Mouse (Mus musculus) forebrain, embryonic 14.5 days (tissue): ENCODE data around the gene Rfxank. TPM values are rescaled to one million over a fixed set of nuclear protein-coding genes. Genes with fewer than 3 reads are reported as not detected.

ENCODE experiments used
- ATAC-seq: fragments of 200-750 bp; cut with Nextera tagmentation; 2 replicates; pipeline ENCODE4 v1.8.0; 2017; ENCODE audit warnings: mild to moderate bottlenecking, moderate library complexity
- DNase-seq: peaks from one replicate; pipeline ENCODE4 v3.0.0-alpha.2; 2015; ENCODE audit warnings: low spot score
- H3K27ac ChIP-seq: fragments of 300-500 bp; sonication (generic); 2 replicates; pipeline ENCODE4 v1.5.1; 2014; ENCODE audit warnings: low read depth, mild to moderate bottlenecking, control low read depth, low read length, moderate library complexity
- H3K27me3 ChIP-seq: fragments of 300-500 bp; sonication (generic); replicated peaks from 2 replicates; pipeline ENCODE4 v1.6.1; 2014; ENCODE audit warnings: low read length, control low read depth, mixed read lengths; ENCODE audit not compliant: control insufficient read depth, insufficient read depth
- H3K36me3 ChIP-seq: fragments of 300-500 bp; sonication (generic); 2 replicates; pipeline ENCODE4 v1.6.1; 2014; ENCODE audit warnings: low read length, control low read depth; ENCODE audit not compliant: control insufficient read depth, insufficient read depth
- H3K4me1 ChIP-seq: fragments of 300-500 bp; sonication (generic); 2 replicates; pipeline ENCODE4 v1.6.1; 2014; ENCODE audit warnings: antibody characterized with exemption, low read length, control low read depth; ENCODE audit not compliant: control insufficient read depth, insufficient read depth
- H3K4me2 ChIP-seq: fragments of 300-500 bp; sonication (generic); 2 replicates; pipeline ENCODE4 v1.6.1; 2014; ENCODE audit warnings: mild to moderate bottlenecking, control low read depth, low read length
- H3K4me3 ChIP-seq: fragments of 300-500 bp; sonication (generic); 2 replicates; pipeline ENCODE4 v1.5.1; 2014; ENCODE audit warnings: low read depth, low read length, control low read depth
- H3K9ac ChIP-seq: fragments of 300-500 bp; sonication (generic); 2 replicates; pipeline ENCODE4 v1.6.1; 2014; ENCODE audit warnings: mild to moderate bottlenecking, low read length, control low read depth, moderate library complexity
- H3K9me3 ChIP-seq: fragments of 300-500 bp; sonication (generic); replicated peaks from 2 replicates; pipeline ENCODE4 v1.6.1; 2016; ENCODE audit warnings: low read length, control low read depth, mixed read lengths; ENCODE audit not compliant: control insufficient read depth
- WGBS: fragments of 180-500 bp; shearing (Covaris S2); extraction: QIAGEN DNeasy Blood & Tissue Kit; methylation state at CpG from one replicate; pipeline ENCODE4 v1.1.7; 2014; 5-methylcytosine and 5-hydroxymethylcytosine counted together
- polyA plus RNA-seq: library from polyadenylated mRNA; unstranded; fragments of >200 nt; fragmentation: Nextera tagmentation; extraction: Ambion mirVana; gene quantifications from 2 replicates; pipeline ENCODE4 v1.2.1, GENCODE M21; 2014

Rfxank gene
- polyA plus RNA-seq, 1 experiment from 2014 or later: 9.2 TPM

DNA sequence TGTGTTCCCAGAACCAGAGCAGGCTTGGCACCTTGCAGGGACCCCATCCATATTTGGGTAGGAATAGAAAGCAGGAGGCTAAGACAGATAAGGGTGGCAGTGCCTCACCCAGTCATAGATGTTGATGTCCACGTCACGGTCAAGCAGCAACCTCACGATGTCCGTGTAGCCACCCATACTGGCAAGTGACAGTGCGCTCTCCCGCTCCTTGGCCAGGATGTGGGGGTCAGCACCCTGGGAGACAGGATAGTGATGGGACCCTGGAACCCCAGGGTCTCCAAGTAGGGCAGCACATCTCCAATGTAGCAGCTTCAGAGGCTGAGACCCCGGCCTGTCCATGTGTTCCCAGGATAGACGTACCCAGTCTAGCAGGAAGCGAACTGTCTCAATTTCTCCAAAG is 4.0 kb downstream of the Rfxank start:
- DNase-seq (no peak), ATAC-seq (no peak)
- Histone ChIP-seq H3K9ac (no peak overlapping the region), H3K27ac (no peak overlapping the region), H3K4me1 (peaks cover 13% of the 10 kb centered on the region), H3K4me3 (no peak overlapping the region), H3K36me3 (peaks cover 40% of the 10 kb centered on the region), H3K9me3 (no peaks in the 10 kb centered on the region), H3K27me3 (no peaks in the 10 kb centered on the region), H3K4me2 (no peak overlapping the region)
- WGBS: 93% methylated on average over 9 of the region's 9 CpGs

DNA sequence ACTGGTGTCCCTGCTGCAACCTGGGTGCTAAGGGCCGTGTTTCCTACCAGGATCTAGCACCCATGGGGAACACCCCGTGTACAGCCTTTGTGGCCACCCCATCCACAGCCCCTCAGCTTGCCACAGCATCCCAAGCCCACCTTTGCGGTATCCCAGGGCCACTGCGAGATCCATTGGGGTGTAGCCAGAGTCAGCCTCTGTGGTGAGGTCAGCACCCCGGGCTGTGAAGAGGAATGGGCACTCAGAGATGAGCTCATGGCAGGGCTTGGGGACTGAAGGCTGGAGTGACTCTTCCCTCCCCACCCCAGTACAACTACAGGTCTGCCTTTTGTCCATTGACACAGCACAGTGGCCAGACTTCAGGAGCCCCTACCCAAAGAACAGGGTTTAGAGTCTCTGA is 4.9 kb downstream of the Rfxank start:
- Histone ChIP-seq H3K27ac (no peak overlapping the region), H3K4me3 (no peak overlapping the region), H3K4me2 (no peak overlapping the region), H3K4me1 (peaks cover 19% of the 10 kb centered on the region), H3K27me3 (no peaks in the 10 kb centered on the region), H3K9me3 (no peaks in the 10 kb centered on the region), H3K36me3 (peaks cover 40% of the 10 kb centered on the region), H3K9ac (no peak overlapping the region)
- DNase-seq (no peak), ATAC-seq (no peak)
- WGBS: 91% methylated on average over 5 of the region's 5 CpGs

DNA sequence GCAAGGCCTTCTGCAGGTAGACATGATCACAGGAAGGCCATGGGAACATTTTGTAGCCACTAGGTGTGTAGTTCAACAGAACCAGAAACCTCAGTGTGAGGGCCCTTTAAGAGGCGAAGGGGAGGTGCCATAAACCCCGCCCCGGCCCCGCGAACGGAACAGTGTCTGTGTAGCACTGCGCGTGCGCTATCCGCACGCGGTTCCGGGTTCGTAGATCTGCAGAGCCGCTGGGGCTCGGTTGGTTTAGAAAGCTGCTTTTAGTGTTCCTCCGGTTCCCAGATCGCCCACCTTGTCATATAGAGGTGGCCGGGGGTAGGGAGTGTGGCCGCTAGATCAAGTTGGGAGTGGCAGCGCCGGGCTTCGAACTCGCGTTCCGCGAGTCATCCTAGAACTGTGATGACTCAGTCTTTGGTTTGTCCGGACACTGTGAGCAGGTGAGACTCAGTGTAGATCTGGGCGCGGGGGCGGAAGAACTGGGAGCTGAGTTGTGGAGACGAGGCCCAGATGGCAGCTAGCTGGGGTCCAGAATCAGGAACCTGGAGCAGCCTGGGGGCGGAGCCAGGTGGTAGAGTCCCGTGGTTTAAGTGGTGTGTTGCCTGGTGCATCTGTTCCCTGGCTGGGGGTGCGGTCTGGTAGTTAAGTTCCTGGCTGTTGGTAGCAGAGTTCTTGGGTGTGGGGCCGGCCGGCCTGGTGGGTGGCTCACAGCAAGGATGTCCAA is 7.6 kb downstream of the Rfxank start, which contains the start of gene Nr2c2ap:
TSS of gene Nr2c2ap (plus strand) at position 168 of the 718 bp plus-strand sequence.
- DNase-seq: peak; percentile 94
- H3K27me3 ChIP-seq: no peaks in the 10 kb centered on the region
- peaks cover 14% of the 10 kb centered on the region for H3K4me1 ChIP-seq
- WGBS: 1% methylated on average over 37 of the region's 37 CpGs
- ATAC-seq: peak; percentile 85
- H3K9ac ChIP-seq: peak within 1 kb of the TSS; percentile 76
- H3K9me3 ChIP-seq: no peaks in the 10 kb centered on the region
- no peak within 1 kb of the TSS for H3K27ac ChIP-seq
- H3K4me3 ChIP-seq: peak within 1 kb of the TSS; percentile 72
- H3K36me3 ChIP-seq: peaks cover 40% of the 10 kb centered on the region
- H3K4me2 ChIP-seq: peak within 1 kb of the TSS; percentile 81

DNA sequence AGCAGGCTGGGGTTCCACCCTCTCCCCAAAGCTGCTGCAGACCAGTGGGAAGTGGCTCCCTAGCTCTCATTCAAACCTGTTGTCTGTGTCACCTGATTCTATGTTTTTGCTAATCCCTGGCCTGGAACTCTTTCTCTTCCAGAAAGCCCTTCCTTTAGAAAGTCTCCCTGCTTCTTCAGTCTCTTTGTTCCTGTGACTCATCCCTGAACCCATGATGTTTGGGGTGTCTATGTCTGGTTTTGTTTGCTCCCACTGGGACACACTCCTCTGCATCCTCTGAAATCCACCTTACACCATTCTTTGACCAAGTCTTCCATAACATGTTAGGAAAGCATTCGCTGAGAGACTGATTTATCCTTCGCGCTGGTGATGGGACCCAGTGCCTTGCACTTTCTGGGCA is 8.9 kb downstream of the Rfxank start:
- DNase-seq: no peak
- peaks cover 27% of the 10 kb centered on the region for H3K36me3 ChIP-seq
- H3K4me1 ChIP-seq: peaks cover 14% of the 10 kb centered on the region
- 88% methylated on average over 3 of the region's 3 CpGs for WGBS
- H3K27me3 ChIP-seq: no peaks in the 10 kb centered on the region
- no peaks in the 10 kb centered on the region for H3K9me3 ChIP-seq
- no peak overlapping the region for H3K9ac ChIP-seq
- H3K4me2 ChIP-seq: no peak overlapping the region
- no peak for ATAC-seq
- no peak overlapping the region for H3K4me3 ChIP-seq
- H3K27ac ChIP-seq: peak overlapping the region; percentile 82

DNA sequence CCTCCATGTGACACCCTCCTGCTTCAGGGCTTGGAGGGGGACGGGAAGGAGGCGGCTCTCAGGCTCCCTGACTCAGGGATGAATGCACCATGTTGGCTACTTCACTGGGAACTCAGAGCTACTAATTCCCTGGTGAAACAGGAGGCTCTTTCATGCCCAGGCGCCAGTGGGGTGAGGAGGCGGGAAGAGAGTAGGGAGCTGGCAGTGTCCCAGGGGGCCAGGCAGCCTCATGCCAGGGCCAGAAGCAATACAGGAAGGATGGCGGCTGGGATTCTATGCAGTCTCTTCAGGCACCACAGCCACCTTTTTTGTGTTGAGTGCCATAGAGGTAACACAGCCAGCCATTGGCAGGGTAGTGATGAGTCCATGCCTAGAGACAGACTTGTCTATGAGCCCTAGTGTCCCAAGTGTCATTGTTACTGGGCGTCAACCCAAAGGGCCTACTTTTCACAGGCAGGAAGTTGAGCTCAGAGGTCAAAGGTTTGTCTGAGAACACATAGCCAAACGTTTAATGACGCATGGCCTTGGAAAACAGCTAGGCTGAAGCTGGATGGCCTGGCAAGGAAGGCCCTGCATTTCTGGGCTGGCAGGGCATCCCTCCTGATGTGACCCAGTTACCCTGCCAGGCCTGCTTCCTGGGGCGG is 9.5 kb downstream of the Rfxank start:
- Histone ChIP-seq H3K4me1 (peaks cover 14% of the 10 kb centered on the region), H3K4me2 (no peak overlapping the region), H3K36me3 (peaks cover 21% of the 10 kb centered on the region), H3K9me3 (no peaks in the 10 kb centered on the region), H3K27me3 (no peaks in the 10 kb centered on the region), H3K9ac (peak overlapping the region; percentile 13; the same call in 1 of the 2 replicates), H3K4me3 (no peak overlapping the region), H3K27ac (peak overlapping the region; percentile 82)
- 39% methylated on average over 9 of the region's 9 CpGs for WGBS
- ATAC-seq (peak; percentile 56), DNase-seq (peak; percentile 78)

DNA sequence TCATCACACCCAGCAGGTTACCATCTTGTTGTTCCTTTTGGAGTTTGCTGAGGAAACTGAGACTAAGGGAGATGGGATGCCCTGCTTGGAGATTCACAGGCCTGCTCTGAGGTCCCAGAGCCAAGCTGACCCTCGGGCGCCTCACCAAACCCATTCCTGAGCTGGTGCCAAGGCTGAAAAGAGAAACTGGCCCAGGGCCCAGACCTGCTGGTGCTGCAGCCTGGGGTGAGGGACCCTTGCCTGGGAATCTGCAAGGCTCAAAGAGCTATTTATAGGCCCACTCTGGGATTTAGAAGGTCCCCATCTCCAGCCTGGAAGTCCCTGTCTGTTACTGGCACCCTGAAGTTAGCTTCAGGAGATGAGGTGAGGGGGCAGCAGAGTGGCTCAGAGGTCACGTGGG is 10.5 kb downstream of the Rfxank start:
- 52% methylated on average over 3 of the region's 3 CpGs for WGBS
- H3K9ac ChIP-seq: 0 out of 2 replicates have a peak overlapping the region, but pooled peaks have one; percentile 2
- H3K27me3 ChIP-seq: no peaks in the 10 kb centered on the region
- ATAC-seq: peak; percentile 32
- no peak overlapping the region for H3K4me2 ChIP-seq
- peak; percentile 73 for DNase-seq
- peaks cover 14% of the 10 kb centered on the region for H3K4me1 ChIP-seq
- H3K27ac ChIP-seq: peak overlapping the region; percentile 82
- H3K36me3 ChIP-seq: peaks cover 11% of the 10 kb centered on the region
- no peak overlapping the region for H3K4me3 ChIP-seq
- H3K9me3 ChIP-seq: no peaks in the 10 kb centered on the region

DNA sequence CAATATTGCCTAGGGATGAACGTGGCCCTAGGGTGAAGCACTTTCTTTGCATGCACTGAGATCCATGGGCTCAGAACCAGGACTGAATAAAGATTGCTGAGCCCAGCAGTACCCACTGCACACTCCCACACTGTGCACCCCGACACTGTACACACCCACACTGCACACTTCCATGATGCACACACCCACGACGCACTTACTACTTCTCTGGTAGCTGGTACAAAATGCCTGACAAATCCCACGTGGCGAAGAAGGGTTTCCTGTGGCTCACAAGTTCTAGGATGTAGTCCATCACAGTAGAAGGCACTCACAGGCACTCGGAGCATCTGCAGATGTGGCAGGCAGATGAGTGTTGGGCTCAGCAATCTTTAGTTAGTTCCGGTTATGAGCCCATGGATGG is 14.0 kb downstream of the Rfxank start:
- Histone ChIP-seq H3K27me3 (no peaks in the 10 kb centered on the region), H3K4me1 (peaks cover 10% of the 10 kb centered on the region; the same call in 1 of the 2 replicates), H3K4me2 (no peak overlapping the region), H3K9ac (no peak overlapping the region), H3K27ac (no peak overlapping the region), H3K36me3 (no peaks in the 10 kb centered on the region), H3K9me3 (no peaks in the 10 kb centered on the region), H3K4me3 (no peak overlapping the region)
- no peak for DNase-seq
- ATAC-seq: no peak
- 67% methylated on average over 8 of the region's 8 CpGs for WGBS

DNA sequence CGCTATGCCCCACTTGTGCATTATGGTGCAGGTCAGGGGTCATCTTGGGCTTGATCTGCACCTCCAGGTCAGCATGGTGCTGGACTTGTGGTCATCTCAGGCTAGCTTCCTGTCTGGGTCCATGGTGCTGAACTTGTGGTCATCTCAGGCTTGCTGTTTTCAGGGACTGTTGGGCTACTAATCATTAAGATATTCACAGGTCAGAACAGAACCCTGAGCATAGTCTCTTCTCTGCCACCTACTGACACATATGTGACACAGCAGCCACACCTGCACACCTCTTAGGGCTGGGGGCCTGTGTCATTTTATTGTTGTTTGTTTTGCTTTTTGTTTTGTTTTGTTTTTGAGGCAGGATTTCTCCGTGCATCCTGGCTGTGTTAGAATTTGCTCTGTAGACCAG is 16.1 kb downstream of the Rfxank start:
- no peaks in the 10 kb centered on the region for H3K36me3 ChIP-seq
- peaks cover 7% of the 10 kb centered on the region for H3K4me1 ChIP-seq
- H3K9ac ChIP-seq: no peak overlapping the region
- H3K27me3 ChIP-seq: no peaks in the 10 kb centered on the region
- 59% methylated on average over 2 of the region's 2 CpGs for WGBS
- ATAC-seq: no peak
- no peak overlapping the region for H3K27ac ChIP-seq
- peak; percentile 24 for DNase-seq
- H3K9me3 ChIP-seq: no peaks in the 10 kb centered on the region
- H3K4me3 ChIP-seq: no peak overlapping the region
- H3K4me2 ChIP-seq: no peak overlapping the region

DNA sequence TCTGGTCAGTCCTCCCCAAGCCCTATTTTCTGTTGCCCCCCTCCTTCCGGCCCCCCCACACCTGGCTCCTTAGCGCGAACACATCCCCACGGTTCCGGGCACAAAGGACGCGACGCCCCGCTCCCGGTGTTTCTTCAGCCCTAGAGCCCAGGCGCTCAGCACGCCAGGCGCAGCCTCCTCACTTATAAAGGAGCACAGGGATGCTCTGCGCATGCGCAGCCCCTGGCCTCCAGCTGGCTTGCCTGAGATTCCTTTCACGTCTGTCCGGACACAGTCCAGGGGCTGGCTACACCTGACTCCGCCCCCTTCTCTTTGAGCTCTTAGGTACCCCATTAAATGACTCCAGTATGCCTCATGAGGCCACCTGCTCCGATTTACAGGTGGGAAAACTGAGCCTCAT is 18.3 kb downstream of the Rfxank start, which contains the start of gene Ncan:
TSS of gene Ncan (minus strand) at position 207 of the 400 bp plus-strand sequence.
- peak; percentile 96 for DNase-seq

More for the DNA sequence above, 18.3 kb downstream of the Rfxank start, which contains the start of gene Ncan:
- Histone ChIP-seq H3K27ac (peak within 1 kb of the TSS; percentile 96), H3K27me3 (no peaks in the 10 kb centered on the region), H3K9ac (peak within 1 kb of the TSS; percentile 83), H3K4me2 (peak within 1 kb of the TSS; percentile 96), H3K9me3 (no peaks in the 10 kb centered on the region), H3K4me1 (peaks cover 18% of the 10 kb centered on the region), H3K4me3 (peak within 1 kb of the TSS; percentile 72), H3K36me3 (peaks cover 11% of the 10 kb centered on the region; the same call in 1 of the 2 replicates)
- peak; percentile 69 for ATAC-seq
- under 1% methylated on average over 19 of the region's 19 CpGs for WGBS
